Mouse (Mus musculus) liver, postnatal 0 days (tissue): ENCODE measurements at regions not wholly inside any gene's neighbourhood (a gene's known extent, or its start where the extent isn't known, plus 50 kb on each side); places are given as distances from the start of the nearest gene placed in this dataset.

Experiments used
- CTCF ChIP-seq: sonication (generic); IDR thresholded peaks from 2 replicates; pipeline ENCODE4 v1.5.1; 2016; ENCODE audit warnings: antibody characterized with exemption, low read depth
- EP300 ChIP-seq: IDR thresholded peaks from 2 replicates; pipeline ENCODE4 v1.6.1; 2016; ENCODE audit warnings: antibody characterized with exemption, low read depth, mild to moderate bottlenecking

DNA sequence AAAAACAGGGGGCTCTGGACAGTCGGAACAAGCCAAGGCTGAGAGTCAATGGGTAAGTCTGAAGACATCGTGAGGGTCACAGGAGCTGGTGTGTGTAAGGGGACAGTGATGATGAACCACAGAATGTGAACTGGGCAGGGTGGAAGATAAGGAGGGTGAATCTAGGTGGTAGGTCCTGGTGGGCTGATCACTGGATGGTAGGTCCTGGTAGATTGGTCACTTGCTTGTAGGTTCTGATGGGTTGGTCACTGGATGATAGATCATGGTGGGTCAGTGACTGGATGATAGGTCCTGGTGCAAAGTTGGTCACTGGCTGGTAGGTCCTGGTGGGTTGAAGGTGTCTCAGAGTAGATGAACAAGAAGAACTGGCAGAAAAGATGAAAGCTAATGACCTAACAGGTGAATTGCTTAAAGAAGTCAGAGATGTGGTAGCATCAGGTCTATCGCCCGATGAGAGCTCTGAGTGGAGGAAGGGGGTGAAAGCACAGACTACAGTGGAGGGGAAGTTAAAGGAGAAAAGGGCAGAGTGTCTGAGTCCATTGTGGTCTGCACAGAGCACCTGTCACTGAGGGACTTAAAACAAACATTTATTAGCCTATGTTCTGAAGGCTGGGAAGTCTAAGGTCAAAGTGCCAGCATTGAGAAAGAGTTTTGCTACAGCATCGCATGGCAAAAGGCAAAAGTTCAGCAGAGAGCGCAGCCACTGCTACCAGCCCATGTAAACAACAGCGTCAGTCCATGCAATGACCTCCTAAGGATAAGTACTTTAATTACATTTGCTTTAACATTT lies 58.7 kb upstream of the Foxo6 start:
- TF ChIP-seq CTCF (no peak), EP300 (0 out of 2 replicates have a peak, but pooled peaks have one; percentile 31)
